Mouse (Mus musculus) liver, embryonic 14.5 days (tissue): Measurements from ENCODE around the gene Pycr2.

Experiments used
- CTCF ChIP-seq: IDR thresholded peaks from 2 replicates; pipeline ENCODE4 v1.5.1; 2016; ENCODE audit warnings: antibody characterized with exemption, low read depth, control low read depth
- EP300 ChIP-seq: IDR thresholded peaks from 2 replicates; pipeline ENCODE4 v1.6.1; 2016; ENCODE audit warnings: antibody characterized with exemption, low read depth

GRCm38 (mm10) chr1:180934467-180935419 is 30.6 kb downstream of the Pycr2 start, which contains the start of gene Lefty1:
- no peak for TF ChIP-seq CTCF
- TF ChIP-seq EP300 = no peak
